Mouse (Mus musculus) lung, adult 2 months (tissue): Measurements from ENCODE around the gene Evi2b.

Source experiments
- CTCF ChIP-seq: fragments of 200-500 bp; IDR thresholded peaks from 2 replicates; pipeline ENCODE4 v1.5.1; 2011; ENCODE audit warnings: mild to moderate bottlenecking, low read length, control low read depth; ENCODE audit not compliant: insufficient read depth
- POLR2A ChIP-seq: fragments of 200-500 bp; IDR thresholded peaks from 2 replicates; pipeline ENCODE4 v1.6.1; 2011; ENCODE audit warnings: low read depth, mild to moderate bottlenecking, control low read depth, low read length, borderline replicate concordance; ENCODE audit errors: extremely low read depth

DNA sequence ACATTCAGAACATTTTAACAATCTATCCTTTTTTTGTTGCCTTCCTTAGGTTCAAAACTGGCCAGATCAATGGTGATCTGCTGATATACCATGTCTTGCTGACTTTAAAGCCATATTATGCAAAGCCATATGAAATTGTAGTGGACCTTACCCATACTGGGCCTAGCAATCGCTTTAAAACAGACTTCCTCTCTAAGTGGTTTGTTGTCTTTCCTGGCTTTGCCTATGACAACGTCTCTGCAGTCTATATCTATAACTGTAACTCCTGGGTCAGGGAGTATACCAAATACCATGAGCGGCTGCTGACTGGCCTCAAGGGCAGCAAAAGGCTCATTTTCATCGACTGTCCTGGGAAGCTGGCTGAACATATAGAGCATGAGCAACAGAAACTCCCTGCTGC is 12.0 kb upstream of the Evi2b start:
- TF ChIP-seq CTCF (no peak), POLR2A (no peak)
